Mouse (Mus musculus): ENCODE results near the gene Slc4a1ap. TPM values are rescaled to one million over a fixed set of nuclear protein-coding genes. Genes with fewer than 3 reads are reported as not detected.

The Slc4a1ap gene
- total RNA-seq, 4 experiments from 2014 or later: 48.2 to 53.6 (median 51.4) TPM

DNA sequence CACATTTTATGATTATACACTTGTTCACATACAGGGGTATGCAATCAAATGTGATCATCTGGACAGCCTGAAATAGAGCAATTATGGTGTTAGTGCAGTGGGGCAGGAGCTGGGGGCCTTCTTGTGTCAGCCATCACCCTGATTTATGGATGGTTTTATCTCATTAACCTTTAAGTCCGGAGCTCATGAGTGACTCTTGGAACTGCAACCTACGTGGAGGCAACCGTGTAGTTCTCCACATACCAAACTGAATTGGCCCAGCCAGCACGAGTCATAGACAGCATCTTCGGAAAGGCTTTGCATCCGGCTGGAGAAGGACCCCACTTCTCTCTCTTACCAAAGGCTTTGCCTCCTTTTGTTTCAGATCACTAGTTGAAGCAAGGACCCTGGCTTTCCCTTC, 77.0 kb downstream of the Slc4a1ap start:
- no peak for DNase-seq (ENCODE audit: low spot score in 2 of 2)

DNA sequence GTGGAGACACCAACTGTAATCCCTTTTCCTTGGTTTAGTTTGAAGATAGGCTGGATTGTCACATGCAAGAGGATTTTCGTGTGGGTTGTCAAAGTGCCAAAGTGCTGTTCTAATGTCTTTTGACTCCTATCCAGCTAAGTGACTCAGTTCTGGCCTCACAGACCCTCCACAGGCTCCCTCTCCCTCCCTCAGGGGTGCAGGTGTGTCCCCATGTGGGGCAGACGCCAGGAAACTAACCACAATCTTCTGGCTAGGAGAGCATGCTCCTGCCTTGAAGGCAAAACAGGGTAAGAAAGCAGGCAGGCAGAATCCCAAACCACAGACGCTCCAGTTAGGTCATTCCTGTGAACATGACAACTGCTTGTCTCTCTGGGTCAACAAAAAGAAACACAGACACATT, 79.4 kb downstream of the Slc4a1ap start:
- no peak for DNase-seq (ENCODE audit: low spot score in 2 of 2)

Other genes starting within 250 kb of the Slc4a1ap start
- 10 to 100 TPM; 75.0 to 98.2 (median 83.8) TPM for gene Ift172, start 235.9 kb upstream of the Slc4a1ap start, total RNA-seq (2022)
- gene Fndc4, start 230.9 kb upstream of the Slc4a1ap start, total RNA-seq (2022): 100 to 1,000 TPM; 132 to 144 (median 133) TPM
- under 1 TPM in 2 of 4 experiments, not detected in 2; 0.11 to 0.44 TPM for gene Gckr, start 229.6 kb upstream of the Slc4a1ap start, total RNA-seq (2022)
- 10 to 100 TPM; 47.5 to 52.8 (median 51.8) TPM for gene Zfp512, start 74.6 kb upstream of the Slc4a1ap start, total RNA-seq (2022)
- under 1 TPM in 1 of 4 experiments, not detected in 3; 0.17 TPM for gene 4930548H24Rik, start 41.3 kb upstream of the Slc4a1ap start, total RNA-seq (2022)
- gene Gpn1, start 32.3 kb upstream of the Slc4a1ap start, total RNA-seq (2022): 10 to 100 TPM; 28.8 to 32.6 (median 32.2) TPM
- 10 to 100 TPM; 17.8 to 19.4 (median 18.1) TPM for gene Supt7l, start 812 bp downstream of the Slc4a1ap start, total RNA-seq (2022)
- 100 to 1,000 TPM in 2 of 4 experiments, 10 to 100 TPM in 2; 76.5 to 106 (median 99.6) TPM for gene Mrpl33, start 69.9 kb downstream of the Slc4a1ap start, total RNA-seq (2022)
- 1 to 10 TPM; 4.1 to 5.8 (median 5.2) TPM for gene Rbks, start 170.6 kb downstream of the Slc4a1ap start, total RNA-seq (2022)
- gene Babam2, start 170.7 kb downstream of the Slc4a1ap start, total RNA-seq (2022): 10 to 100 TPM; 43.3 to 54.7 (median 48.8) TPM

Measured in left cerebral cortex, adult 8-10 months (tissue).